Mouse (Mus musculus) right cerebral cortex, postnatal 25 days (tissue): ENCODE data around the gene Nudt4.
A peak's percentile ranks its signal among the peaks of the same experiment; 100 is the strongest.

ENCODE experiments used
- DNase-seq: peaks from one replicate; pipeline ENCODE4 v3.0.0; 2022

The Nudt4 gene

GRCm38 (mm10) chr10:95563851-95564845 lies at the start of gene Nudt4:
TSS of gene Nudt4 (minus strand) at chr10:95564146.
- DNase-seq, result peak; percentile 88

GRCm38 (mm10) chr10:95611331-95611721 lies 47.4 kb upstream of the Nudt4 start:
- DNase-seq, result no peak

- no peak for DNase-seq
Observed at GRCm38 (mm10) chr10:95610666-95611330, 46.9 kb upstream of the Nudt4 start.

- DNase-seq, result no peak
Observed at GRCm38 (mm10) chr10:95604979-95605613, 41.1 kb upstream of the Nudt4 start.

- DNase-seq, result no peak
Observed at GRCm38 (mm10) chr10:95600527-95600926, 36.6 kb upstream of the Nudt4 start.

- DNase-seq, result no peak
Observed at GRCm38 (mm10) chr10:95599740-95600139, 35.8 kb upstream of the Nudt4 start.

GRCm38 (mm10) chr10:95598056-95598587 lies 34.2 kb upstream of the Nudt4 start:
- DNase-seq, result no peak

- no peak for DNase-seq
Observed at GRCm38 (mm10) chr10:95595852-95596639, 32.1 kb upstream of the Nudt4 start.

GRCm38 (mm10) chr10:95594414-95594813 lies 30.5 kb upstream of the Nudt4 start:
- no peak for DNase-seq

GRCm38 (mm10) chr10:95591257-95591656 lies 27.3 kb upstream of the Nudt4 start:
- DNase-seq, result no peak

GRCm38 (mm10) chr10:95590196-95590595 lies 26.2 kb upstream of the Nudt4 start:
- DNase-seq, result no peak

- DNase-seq, result no peak
Observed at GRCm38 (mm10) chr10:95589196-95589595, 25.2 kb upstream of the Nudt4 start.

- DNase-seq, result no peak
Observed at GRCm38 (mm10) chr10:95587509-95588220, 23.7 kb upstream of the Nudt4 start.

GRCm38 (mm10) chr10:95585554-95585953 lies 21.6 kb upstream of the Nudt4 start:
- DNase-seq, result no peak

GRCm38 (mm10) chr10:95577567-95577950 lies 13.6 kb upstream of the Nudt4 start:
- DNase-seq, result no peak

- no peak for DNase-seq
Observed at GRCm38 (mm10) chr10:95576876-95577566, 13.1 kb upstream of the Nudt4 start.

- no peak for DNase-seq
Observed at GRCm38 (mm10) chr10:95575839-95576380, 12.0 kb upstream of the Nudt4 start.

GRCm38 (mm10) chr10:95574994-95575393 lies 11.0 kb upstream of the Nudt4 start:
- DNase-seq, result no peak

- no peak for DNase-seq
Observed at GRCm38 (mm10) chr10:95569441-95569840, 5.5 kb upstream of the Nudt4 start.

- no peak for DNase-seq
Observed at GRCm38 (mm10) chr10:95568016-95568415, 4.1 kb upstream of the Nudt4 start.

GRCm38 (mm10) chr10:95567550-95567949 lies 3.6 kb upstream of the Nudt4 start:
- DNase-seq, result no peak
